Mouse (Mus musculus) C2C12 (cell line): ENCODE measurements around the gene Hmox1.

ENCODE experiments used
- CEBPB ChIP-seq: IDR thresholded peaks from one replicate; pipeline ENCODE4 v1.6.1; 2011; ENCODE audit warnings: low read depth, mild to moderate bottlenecking, control low read depth, moderate library complexity
- CTCF ChIP-seq: IDR thresholded peaks from one replicate; pipeline ENCODE4 v1.5.1; 2011; ENCODE audit not compliant: control insufficient read depth, insufficient read depth, insufficient read length
- FOSL1 ChIP-seq: IDR thresholded peaks from one replicate; pipeline ENCODE4 v1.8.0; 2011; ENCODE audit warnings: mild to moderate bottlenecking, low read length; ENCODE audit not compliant: poor library complexity, insufficient read depth, severe bottlenecking
- MAX ChIP-seq: IDR thresholded peaks from one replicate; pipeline ENCODE4 v1.6.1; 2011; ENCODE audit warnings: mild to moderate bottlenecking, control low read depth
- MYOD1 ChIP-seq: IDR thresholded peaks from one replicate; pipeline ENCODE4 v1.6.1; 2011; ENCODE audit warnings: low read depth; ENCODE audit not compliant: control insufficient read depth, insufficient read length
- MYOG ChIP-seq: IDR thresholded peaks from one replicate; pipeline ENCODE4 v1.6.1; 2011; ENCODE audit not compliant: control insufficient read depth, insufficient read length; ENCODE audit errors: extremely low read depth
- USF1 ChIP-seq: IDR thresholded peaks from one replicate; pipeline ENCODE4 v1.6.1; 2011; ENCODE audit warnings: low read depth, mild to moderate bottlenecking, control low read depth, moderate library complexity

- TF ChIP-seq CTCF (no peak), MAX (no peak), MYOG (no peak), FOSL1 (no peak), USF1 (no peak), MYOD1 (no peak), CEBPB (no peak)
Measured at GRCm38 (mm10) chr8:75067287-75067686, 26.1 kb upstream of the Hmox1 start.
